Mouse (Mus musculus) adrenal gland, postnatal 36 days (tissue): ENCODE results near the gene Tbc1d16. TPM values are rescaled to one million over a fixed set of nuclear protein-coding genes. Genes with fewer than 3 reads are reported as not detected.

Experiments used
- DNase-seq, 2 experiments: peaks; one replicate each; pipeline ENCODE4 v3.0.0; 2021; ENCODE audit warnings: mixed read lengths in 1 of 2
- total RNA-seq, 2 experiments: library from RNA; stranded (reverse); gene quantifications; 2 replicates each; pipeline ENCODE4 v1.2.3; 2021

Tbc1d16 gene
- total RNA-seq, 2 experiments from 2014 or later, result 14.3 to 15.9 TPM

DNA sequence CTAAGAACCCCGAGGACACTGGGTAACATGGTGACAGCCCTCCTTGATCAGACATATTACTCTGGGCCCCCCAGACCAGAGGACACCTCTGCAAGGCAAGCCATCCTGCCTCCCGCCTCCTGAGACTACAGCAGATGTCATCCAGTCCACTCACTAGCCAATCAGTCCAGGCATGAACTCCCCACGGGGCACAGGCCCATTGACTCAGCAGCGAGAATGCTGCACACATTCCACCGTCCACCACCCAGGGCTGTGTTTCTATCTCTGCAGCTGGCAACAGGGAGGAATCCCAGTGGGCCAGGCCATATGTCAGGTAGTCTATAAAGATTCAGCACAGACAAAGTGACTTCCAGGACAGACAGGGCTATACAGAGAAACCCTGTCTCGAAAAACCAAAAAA, 20.3 kb downstream of the Tbc1d16 start:
- no peak for DNase-seq

GRCm38 (mm10) chr11:119206562-119206961, 21.7 kb downstream of the Tbc1d16 start:
- peak; percentile 77 to 89 for DNase-seq

DNA sequence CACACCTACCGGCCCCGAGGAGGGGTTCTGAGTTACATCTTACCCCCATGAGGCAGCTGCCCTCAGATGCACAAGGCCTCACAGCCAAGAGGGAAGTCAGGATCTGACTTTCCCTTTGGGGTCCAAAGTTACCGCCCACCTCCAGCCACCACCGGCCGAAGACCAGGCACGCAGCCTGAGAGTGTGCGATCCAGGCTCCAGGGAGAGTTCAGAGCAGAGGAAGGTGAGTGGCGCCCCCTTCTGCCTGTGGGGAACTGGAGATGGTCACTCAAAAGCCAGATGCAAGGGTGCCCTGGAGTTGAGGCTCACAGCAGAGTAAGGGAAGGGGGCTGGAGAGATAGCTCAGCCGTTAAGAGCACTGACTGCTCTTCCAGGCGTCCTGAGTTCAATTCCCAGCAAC, 22.6 kb downstream of the Tbc1d16 start:
- DNase-seq, result no peak

- DNase-seq, result peak in 1 of 2 experiments; percentile 64
These were observed 24.9 kb downstream of the Tbc1d16 start for GRCm38 (mm10) chr11:119203423-119203822.

DNA sequence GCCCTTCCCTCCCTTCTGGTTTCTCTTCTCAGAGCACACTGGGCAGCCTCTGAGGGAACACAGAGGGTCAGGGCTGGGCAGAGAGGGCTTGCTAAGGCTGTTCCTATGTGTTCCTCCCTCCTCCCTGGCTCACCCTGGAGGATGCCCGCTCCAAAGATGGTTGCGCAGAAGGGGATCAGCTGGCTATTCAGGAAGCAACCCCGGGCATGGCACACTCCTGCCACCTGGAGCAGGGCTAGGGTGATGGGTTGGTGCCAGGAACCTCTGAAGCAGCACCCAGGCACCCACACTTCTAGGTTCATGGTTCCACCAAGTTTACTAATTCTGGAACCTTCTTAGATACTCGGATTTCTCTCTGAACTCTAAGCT, 29.1 kb downstream of the Tbc1d16 start:
- DNase-seq, result no peak

DNA sequence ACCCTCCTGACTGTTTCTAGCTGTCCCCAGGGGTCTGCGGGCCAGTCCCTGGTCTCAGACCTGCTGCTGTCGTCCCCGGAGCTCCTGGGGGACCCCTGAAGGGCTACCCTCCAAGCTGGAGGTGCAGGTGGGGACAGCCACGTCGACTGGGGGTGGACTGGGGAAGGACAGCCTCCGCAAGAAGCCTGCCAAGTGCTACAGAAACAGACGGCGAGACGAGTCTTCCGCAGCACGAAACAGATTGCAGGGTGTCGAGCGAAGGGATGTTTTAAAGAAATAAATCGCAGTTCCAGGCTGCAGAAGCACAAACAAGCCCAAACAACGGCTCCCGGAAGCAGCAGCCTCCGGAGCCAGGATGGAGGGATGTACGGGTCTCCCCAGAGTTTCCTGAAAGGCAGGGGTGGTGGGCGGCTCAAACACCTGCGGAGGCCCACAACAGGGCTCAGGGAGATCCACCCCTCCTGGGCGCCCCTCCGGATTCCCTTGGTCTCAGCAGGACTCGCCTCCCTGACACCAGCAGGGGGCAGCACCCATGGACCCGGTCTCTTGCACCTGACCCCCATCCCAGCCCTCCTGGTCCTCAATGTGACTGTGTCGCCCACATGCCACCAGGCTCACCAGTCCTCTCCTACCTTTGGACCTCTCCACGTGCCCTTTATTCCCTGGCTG, 29.6 kb downstream of the Tbc1d16 start:
- peak in 1 of 2 experiments; percentile 55 for DNase-seq

DNA sequence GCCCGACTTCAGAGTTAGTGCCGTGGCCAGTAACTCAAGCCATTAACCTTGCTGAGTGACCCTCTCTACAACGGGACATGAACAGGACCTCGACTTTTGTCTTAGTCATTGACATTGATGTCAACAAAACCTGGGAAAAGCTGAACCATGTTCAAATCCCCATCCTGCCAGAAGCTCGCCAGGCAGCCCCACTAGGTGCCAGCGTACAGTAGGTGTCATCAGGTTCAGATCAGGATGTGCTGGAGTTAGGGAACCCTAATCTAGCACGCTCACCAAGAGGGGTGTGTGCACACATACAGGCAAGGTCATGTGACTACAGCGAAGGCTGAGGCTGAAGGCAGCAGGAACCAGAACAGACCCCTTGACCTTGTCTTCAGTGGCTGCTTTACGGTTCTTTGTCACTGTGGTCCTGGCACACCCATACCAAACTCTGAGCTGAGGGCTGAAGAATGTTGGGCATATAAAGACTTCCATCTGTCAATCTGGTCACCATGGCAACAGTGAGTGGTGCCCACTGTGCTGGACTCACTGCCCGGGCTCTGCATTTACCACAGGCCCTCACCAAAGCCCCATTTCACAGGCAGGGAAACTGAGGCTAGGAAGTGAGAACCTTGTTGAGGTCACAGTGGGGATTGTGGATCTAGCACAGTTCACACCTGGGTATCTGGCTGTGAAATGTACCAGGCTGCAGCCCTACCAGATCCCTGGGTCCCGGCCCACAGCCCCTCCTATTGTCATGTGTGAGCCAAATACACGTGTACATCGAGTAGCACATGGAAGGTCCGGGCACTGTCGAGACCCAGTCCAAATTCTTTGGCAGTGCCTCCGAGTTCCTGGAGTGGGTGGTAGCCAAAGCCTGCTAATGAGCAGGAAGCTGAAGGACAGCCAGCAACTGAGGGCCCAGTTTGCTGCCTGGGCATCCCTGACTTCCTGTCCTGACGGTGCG, 30.4 kb downstream of the Tbc1d16 start:
- no peak for DNase-seq

DNA sequence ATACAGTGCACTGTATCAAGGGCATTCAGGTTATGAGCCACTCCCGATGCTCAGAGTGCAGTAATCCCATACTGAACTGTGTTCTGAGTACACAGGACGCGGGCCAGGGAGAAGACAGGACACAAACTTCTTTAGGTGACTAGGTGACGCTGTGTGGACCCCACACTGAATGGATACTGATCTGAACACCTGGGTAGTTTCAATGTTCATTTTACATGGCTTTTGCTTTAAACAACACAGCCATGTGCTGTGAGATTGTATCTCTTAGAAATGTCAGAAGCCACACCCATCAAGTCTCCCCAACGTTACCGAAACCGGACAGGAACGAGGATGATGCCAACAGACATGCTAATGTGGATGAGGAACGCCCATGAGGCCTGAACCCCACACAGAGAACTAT, 35.7 kb downstream of the Tbc1d16 start:
- no peak for DNase-seq

DNA sequence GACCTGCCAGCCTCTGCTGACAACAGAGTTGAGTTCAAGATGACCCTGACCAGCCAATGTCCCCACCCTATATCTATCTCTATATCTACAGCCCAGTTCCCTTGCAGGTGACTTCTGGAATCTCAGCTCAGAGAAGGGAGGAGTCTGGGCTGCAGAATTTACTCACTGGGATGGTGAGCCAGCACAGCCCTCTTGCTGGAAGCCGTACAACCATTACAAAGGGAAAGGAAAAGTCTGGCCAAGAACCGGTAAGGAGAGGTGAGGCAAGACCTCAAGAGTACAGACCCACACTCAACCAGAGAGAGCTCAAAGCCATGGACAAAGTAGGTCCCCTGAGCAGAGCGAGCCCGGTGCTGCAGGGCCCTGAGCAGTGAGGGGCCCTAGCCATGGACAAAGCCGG, 36.1 kb downstream of the Tbc1d16 start:
- no peak for DNase-seq

GRCm38 (mm10) chr11:119191606-119192081, 36.7 kb downstream of the Tbc1d16 start:
- peak; percentile 67 to 81 for DNase-seq

DNA sequence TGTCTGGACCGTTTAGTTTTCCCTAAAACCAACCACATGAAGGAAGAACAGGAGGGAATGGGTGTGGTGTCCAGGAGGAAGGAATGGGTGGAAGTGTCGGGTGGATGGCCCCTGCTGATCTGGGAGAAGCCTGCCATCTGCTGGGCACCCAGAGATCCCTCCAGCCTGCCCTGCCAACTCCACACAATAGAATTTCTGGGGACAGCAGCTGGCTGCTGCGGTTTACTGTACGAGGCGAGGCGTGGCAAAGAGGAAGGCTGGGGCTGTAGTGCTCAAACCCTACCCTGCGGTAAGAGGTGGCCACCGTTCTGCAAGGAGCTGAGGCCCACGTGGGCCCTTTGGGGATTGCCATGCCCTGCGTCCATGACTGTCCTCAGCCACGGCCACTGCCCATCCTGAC, 37.8 kb downstream of the Tbc1d16 start:
- DNase-seq, result peak; percentile 85 to 90

- DNase-seq, result no peak
These were observed 39.0 kb downstream of the Tbc1d16 start for GRCm38 (mm10) chr11:119189319-119189718.

GRCm38 (mm10) chr11:119188389-119188788, 39.9 kb downstream of the Tbc1d16 start:
- DNase-seq, result peak; percentile 69 to 80

GRCm38 (mm10) chr11:119187800-119188197, 40.5 kb downstream of the Tbc1d16 start:
- DNase-seq, result no peak

GRCm38 (mm10) chr11:119186989-119187799, 41.1 kb downstream of the Tbc1d16 start:
- DNase-seq, result peak; percentile 90

DNA sequence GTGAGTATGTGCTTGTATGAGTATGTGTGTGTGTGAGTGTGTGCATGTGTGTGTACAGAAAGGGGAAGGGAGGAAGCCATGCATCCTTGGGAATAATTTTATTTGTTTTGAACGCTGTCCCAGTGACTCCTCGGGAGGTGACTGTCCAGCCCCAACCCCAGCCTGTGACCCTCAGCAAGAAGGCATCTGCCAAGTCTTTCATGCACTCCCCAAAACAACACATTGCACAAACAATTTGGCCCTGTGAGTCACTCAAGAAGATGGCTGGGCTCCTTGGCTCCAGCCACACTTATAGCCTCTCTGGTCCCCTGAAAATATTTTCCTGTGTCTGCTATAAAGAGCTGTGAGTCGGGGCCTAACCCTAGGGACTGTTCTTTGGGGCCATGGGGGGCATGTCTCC, 41.9 kb downstream of the Tbc1d16 start:
- peak; percentile 69 to 74 for DNase-seq

- DNase-seq, result no peak
These were observed 44.5 kb downstream of the Tbc1d16 start for GRCm38 (mm10) chr11:119183684-119184310.

- no peak for DNase-seq
These were observed 46.4 kb downstream of the Tbc1d16 start for GRCm38 (mm10) chr11:119181861-119182395.

DNA sequence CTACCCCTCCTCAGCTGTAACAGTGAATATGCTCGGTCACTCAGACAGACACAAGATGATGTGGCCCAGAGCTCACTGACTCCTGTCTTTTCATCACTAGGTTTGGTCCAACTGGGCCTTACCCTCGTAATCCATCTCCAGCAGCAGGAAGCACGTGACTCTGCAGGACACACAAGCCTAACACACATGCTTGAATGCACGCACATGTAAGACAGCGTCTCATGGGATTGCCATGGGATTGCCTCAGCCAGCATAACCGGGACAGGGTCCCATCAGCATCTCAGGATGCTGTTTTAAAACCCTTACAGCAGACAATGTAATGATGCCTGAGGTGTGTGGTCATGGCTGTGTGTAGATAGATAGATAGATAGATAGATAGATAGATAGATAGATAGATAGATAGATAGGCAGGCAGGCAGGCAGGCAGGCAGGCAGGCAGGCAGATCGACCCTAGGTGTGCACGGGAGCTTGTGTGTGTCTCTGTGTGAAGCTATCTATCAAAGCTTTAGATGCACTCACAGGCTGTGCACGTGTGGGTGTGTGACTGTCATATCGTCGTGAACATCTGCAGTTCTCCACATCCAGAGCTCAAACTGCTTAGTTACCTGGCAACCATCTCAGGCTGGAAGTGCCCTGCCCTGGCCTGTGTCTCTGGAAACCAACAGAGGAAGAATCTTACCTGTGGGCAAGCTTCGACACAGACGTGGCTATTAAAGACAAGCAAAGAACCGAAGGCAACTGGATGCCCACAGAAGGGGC, 47.3 kb downstream of the Tbc1d16 start:
- no peak for DNase-seq

GRCm38 (mm10) chr11:119178317-119178716, 50.0 kb downstream of the Tbc1d16 start:
- DNase-seq, result no peak
